Mouse (Mus musculus): ENCODE data around the gene Fam162a. TPM values are rescaled to one million over a fixed set of nuclear protein-coding genes. Genes with fewer than 3 reads are reported as not detected.
"Not testable (repeated sequence)": the region's sequence is repeated elsewhere in the genome, so short reads cannot be mapped to it uniquely, and the experiment has no call there.

Gene Fam162a
- total RNA-seq (2014; rRNA removed) (27.4 and 48.2 TPM in 2 replicates), polyA plus RNA-seq (2015; fragmentation: Nextera tagmentation; extraction: Ambion mirVana) (139 and 178 TPM in 2 replicates)

GRCm38 (mm10) chr16:36071450-36072379, at the start of gene Fam162a, which contains the start of gene Ccdc58:
Gene Fam162a (minus strand): TSS chr16:36071594.
Gene Ccdc58 (plus strand): TSS chr16:36071685.
- Histone ChIP-seq H3K4me1 (ENCODE audit: insufficient read depth) (peaks cover 16% of the 10 kb centered on the region), H3K36me3 (ENCODE audit: insufficient read depth) (no peaks in the 10 kb centered on the region), H3K4me2 (ENCODE audit: low read depth) (peak within 1 kb of the TSS; percentile 79), H3K9ac (peak within 1 kb of the TSS; percentile 83), H3K27ac (ENCODE audit: low read depth, low read length) (peak within 1 kb of the TSS; percentile 96), H3K4me3 (ENCODE audit: low read depth, low read length) (peak within 1 kb of the TSS; percentile 71), H3K9me3 (ENCODE audit: low read length) (no peaks in the 10 kb centered on the region), H3K27me3 (ENCODE audit: insufficient read depth, low read length) (no peaks in the 10 kb centered on the region)
- ATAC-seq, result peak; percentile 97
- peak; percentile 3; the same call in 1 of the 2 replicates for TF ChIP-seq CTCF (IDR thresholded peaks at IDR 0.05; ENCODE audit: low read depth)
- DNase-seq, result peak; percentile 95
- 2% methylated on average over 72 of the region's 81 CpGs for WGBS

- not testable (repeated sequence) for H3K4me1 ChIP-seq (ENCODE audit: insufficient read depth); H3K4me3 ChIP-seq (ENCODE audit: low read depth, low read length); ATAC-seq; DNase-seq; H3K36me3 ChIP-seq (ENCODE audit: insufficient read depth); H3K9me3 ChIP-seq (ENCODE audit: low read length); H3K27me3 ChIP-seq (ENCODE audit: insufficient read depth, low read length); H3K9ac ChIP-seq; H3K27ac ChIP-seq (ENCODE audit: low read depth, low read length); H3K4me2 ChIP-seq (ENCODE audit: low read depth)
- 93% methylated on average over 6 of the region's 6 CpGs for WGBS
These were observed 44.4 kb upstream of the Fam162a start for GRCm38 (mm10) chr16:36115751-36116150.

GRCm38 (mm10) chr16:36111486-36111885, 40.1 kb upstream of the Fam162a start:
- not testable (repeated sequence) for H3K27me3 ChIP-seq (ENCODE audit: insufficient read depth, low read length); DNase-seq; H3K4me2 ChIP-seq (ENCODE audit: low read depth); H3K36me3 ChIP-seq (ENCODE audit: insufficient read depth); H3K9ac ChIP-seq; H3K4me1 ChIP-seq (ENCODE audit: insufficient read depth); ATAC-seq; H3K4me3 ChIP-seq (ENCODE audit: low read depth, low read length); H3K9me3 ChIP-seq (ENCODE audit: low read length); H3K27ac ChIP-seq (ENCODE audit: low read depth, low read length)

DNA sequence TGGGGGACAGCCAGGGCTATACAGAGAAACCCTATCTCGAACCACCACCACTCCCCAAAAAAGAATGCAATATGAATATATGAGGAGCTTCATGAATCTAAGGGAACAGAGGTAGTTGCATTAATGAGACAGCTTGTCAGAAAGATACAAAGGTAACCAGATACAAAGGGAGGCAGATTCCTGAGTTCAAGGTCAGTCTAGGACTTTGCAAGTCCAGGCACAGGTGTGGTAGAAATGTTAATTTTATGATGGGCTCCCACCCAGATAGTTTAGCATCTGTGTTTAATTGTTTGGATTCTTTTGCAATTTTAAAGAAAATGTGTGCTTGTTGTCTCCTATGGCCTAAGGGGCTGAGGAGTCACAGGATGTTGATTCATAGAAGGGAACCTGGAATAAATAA, 30.8 kb upstream of the Fam162a start:
- ATAC-seq (no peak), DNase-seq (no peak)
- Histone ChIP-seq H3K27ac (ENCODE audit: low read depth, low read length) (no peak overlapping the region), H3K9ac (no peak overlapping the region), H3K27me3 (ENCODE audit: insufficient read depth, low read length) (no peaks in the 10 kb centered on the region), H3K4me3 (ENCODE audit: low read depth, low read length) (no peak overlapping the region), H3K4me1 (ENCODE audit: insufficient read depth) (no peaks in the 10 kb centered on the region), H3K36me3 (ENCODE audit: insufficient read depth) (no peaks in the 10 kb centered on the region), H3K9me3 (ENCODE audit: low read length) (no peaks in the 10 kb centered on the region), H3K4me2 (ENCODE audit: low read depth) (no peak overlapping the region)
- WGBS, result 98% methylated on average over 1 of the region's 1 CpGs
- TF ChIP-seq CTCF (IDR thresholded peaks at IDR 0.05; ENCODE audit: low read depth), result no peak

DNA sequence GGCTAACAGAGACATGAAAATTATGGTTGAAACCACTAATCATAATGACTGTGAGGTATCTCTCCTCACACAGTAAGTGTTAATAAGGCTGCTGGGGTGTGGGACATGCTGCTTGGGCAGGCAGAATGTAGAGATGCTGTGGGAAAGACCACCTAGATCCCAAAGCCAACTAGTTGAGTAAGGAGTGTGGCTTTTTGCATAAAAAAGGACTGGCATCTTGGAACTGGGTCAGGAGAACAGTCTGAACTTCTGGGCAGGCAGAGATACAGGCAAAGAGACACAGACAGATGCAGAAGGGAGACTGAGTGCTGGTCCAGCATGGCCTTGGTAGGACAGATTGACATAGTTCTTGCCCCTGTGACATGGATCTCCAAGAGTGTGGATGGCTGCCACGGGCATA, 30.1 kb upstream of the Fam162a start:
- ATAC-seq, result no peak
- TF ChIP-seq CTCF (IDR thresholded peaks at IDR 0.05; ENCODE audit: low read depth), result no peak
- Histone ChIP-seq H3K9me3 (ENCODE audit: low read length) (no peaks in the 10 kb centered on the region), H3K27ac (ENCODE audit: low read depth, low read length) (no peak overlapping the region), H3K9ac (no peak overlapping the region), H3K27me3 (ENCODE audit: insufficient read depth, low read length) (no peaks in the 10 kb centered on the region), H3K36me3 (ENCODE audit: insufficient read depth) (no peaks in the 10 kb centered on the region), H3K4me3 (ENCODE audit: low read depth, low read length) (no peak overlapping the region), H3K4me1 (ENCODE audit: insufficient read depth) (no peaks in the 10 kb centered on the region), H3K4me2 (ENCODE audit: low read depth) (no peak overlapping the region)
- DNase-seq, result no peak
- WGBS, result 91% methylated on average over 1 of the region's 1 CpGs

DNA sequence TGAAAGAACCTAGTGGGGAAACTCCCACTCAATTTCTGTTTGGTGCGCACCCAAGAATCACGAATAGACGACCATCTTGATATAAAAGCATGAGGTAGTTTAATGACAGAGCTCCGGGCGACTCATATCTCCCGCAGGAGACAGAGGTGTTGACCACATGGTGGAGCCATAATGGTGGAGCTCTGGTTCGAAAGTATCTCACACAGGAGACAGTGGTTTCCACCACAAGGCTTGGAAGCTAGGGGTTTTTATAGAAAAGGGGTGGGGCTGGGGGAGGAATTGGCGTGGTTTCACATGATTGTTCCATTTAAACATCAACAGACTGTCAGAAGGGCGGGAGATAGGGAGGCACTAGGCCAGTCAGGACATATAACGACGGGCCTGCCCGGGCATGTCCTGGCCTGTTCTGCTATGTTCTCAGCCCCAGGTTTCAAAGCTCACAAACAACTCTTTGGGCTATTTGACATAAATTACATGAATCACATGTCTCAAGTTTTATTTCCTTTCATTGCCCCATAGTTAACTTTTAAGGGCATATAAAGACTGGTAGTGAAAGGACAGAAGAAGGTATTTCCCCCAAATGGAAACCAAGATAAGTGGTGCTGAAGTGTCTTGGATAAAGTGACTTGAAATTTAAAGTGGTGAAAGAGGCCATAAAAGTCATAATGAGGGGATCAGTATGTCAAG, 26.6 kb upstream of the Fam162a start:
- H3K36me3 ChIP-seq (ENCODE audit: insufficient read depth); DNase-seq; H3K9ac ChIP-seq; H3K27me3 ChIP-seq (ENCODE audit: insufficient read depth, low read length); ATAC-seq; H3K27ac ChIP-seq (ENCODE audit: low read depth, low read length); H3K4me3 ChIP-seq (ENCODE audit: low read depth, low read length); H3K4me1 ChIP-seq (ENCODE audit: insufficient read depth); H3K9me3 ChIP-seq (ENCODE audit: low read length); H3K4me2 ChIP-seq (ENCODE audit: low read depth): not testable (repeated sequence)
- WGBS, result 94% methylated on average over 12 of the region's 12 CpGs

DNA sequence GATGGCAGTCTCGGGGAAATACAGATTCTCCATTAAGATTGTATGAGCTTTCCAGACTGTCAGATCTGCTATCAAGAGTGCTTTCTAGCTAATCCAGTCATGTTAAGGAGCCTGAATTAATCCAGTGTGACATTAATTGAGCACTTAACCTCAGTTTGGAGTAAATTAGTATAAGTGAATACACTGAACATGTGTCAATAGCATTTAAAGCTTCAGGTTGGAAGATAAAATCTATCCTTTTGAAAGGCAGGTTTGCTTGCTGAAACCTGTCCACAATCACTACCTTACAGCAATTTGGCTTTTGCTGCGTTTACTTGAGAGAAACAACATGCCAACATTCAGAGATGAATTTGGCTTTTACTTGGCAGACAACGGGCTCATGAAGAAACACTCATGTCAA, 22.7 kb upstream of the Fam162a start:
- H3K4me3 ChIP-seq (ENCODE audit: low read depth, low read length), result no peak overlapping the region
- no peak overlapping the region for H3K4me2 ChIP-seq (ENCODE audit: low read depth)
- H3K27ac ChIP-seq (ENCODE audit: low read depth, low read length), result no peak overlapping the region
- peak; percentile 59; the same call in 1 of the 2 replicates for ATAC-seq
- WGBS, result 74% methylated on average over 3 of the region's 3 CpGs
- H3K9me3 ChIP-seq (ENCODE audit: low read length), result no peaks in the 10 kb centered on the region
- no peak overlapping the region for H3K9ac ChIP-seq
- H3K4me1 ChIP-seq (ENCODE audit: insufficient read depth), result no peaks in the 10 kb centered on the region
- DNase-seq, result no peak
- no peaks in the 10 kb centered on the region for H3K27me3 ChIP-seq (ENCODE audit: insufficient read depth, low read length)
- no peaks in the 10 kb centered on the region for H3K36me3 ChIP-seq (ENCODE audit: insufficient read depth)
- TF ChIP-seq CTCF (IDR thresholded peaks at IDR 0.05; ENCODE audit: low read depth), result no peak

Measured in forebrain, postnatal 0 days (tissue).